Mouse (Mus musculus): ENCODE results near the gene Nefh. TPM values are rescaled to one million over a fixed set of nuclear protein-coding genes. Genes with fewer than 3 reads are reported as not detected.

The Nefh gene
- polyA plus RNA-seq, 1 experiment from 2014 or later: 0.75 TPM

- ATAC-seq: no peak
- no peaks in the 10 kb centered on the region for H3K27me3 ChIP-seq (replicated peaks; ENCODE audit: control insufficient read depth, insufficient read depth, low read length)
- WGBS: 70% methylated on average over 5 of the region's 5 CpGs
- no peak for DNase-seq (ENCODE audit: low spot score)
- no peak overlapping the region for H3K4me2 ChIP-seq (ENCODE audit: low read length)
- peaks cover 7% of the 10 kb centered on the region for H3K4me1 ChIP-seq (ENCODE audit: control insufficient read depth, insufficient read depth, low read length)
- no peaks in the 10 kb centered on the region for H3K9me3 ChIP-seq (replicated peaks; ENCODE audit: control insufficient read depth, low read length)
- peaks cover 53% of the 10 kb centered on the region for H3K36me3 ChIP-seq (ENCODE audit: control insufficient read depth, insufficient read depth, low read length)
- H3K9ac ChIP-seq (ENCODE audit: low read length): no peak overlapping the region
- H3K27ac ChIP-seq (ENCODE audit: low read depth, low read length): no peak overlapping the region
- no peak overlapping the region for H3K4me3 ChIP-seq (ENCODE audit: low read depth, low read length)
These were observed 47.4 kb downstream of the Nefh start for GRCm38 (mm10) chr11:4900437-4900836.

GRCm38 (mm10) chr11:4894848-4895816, 52.7 kb downstream of the Nefh start, which contains the start of gene Thoc5:
Thoc5 (plus strand) TSS chr11:4895320.
- Histone ChIP-seq H3K4me2 (ENCODE audit: low read length) (peak within 1 kb of the TSS; percentile 71), H3K9me3 (replicated peaks; ENCODE audit: control insufficient read depth, low read length) (no peaks in the 10 kb centered on the region), H3K9ac (ENCODE audit: low read length) (peak within 1 kb of the TSS; percentile 89), H3K27ac (ENCODE audit: low read depth, low read length) (peak within 1 kb of the TSS; percentile 65), H3K4me3 (ENCODE audit: low read depth, low read length) (peak within 1 kb of the TSS; percentile 80), H3K4me1 (ENCODE audit: control insufficient read depth, insufficient read depth, low read length) (peaks cover 7% of the 10 kb centered on the region), H3K36me3 (ENCODE audit: control insufficient read depth, insufficient read depth, low read length) (peaks cover 42% of the 10 kb centered on the region), H3K27me3 (replicated peaks; ENCODE audit: control insufficient read depth, insufficient read depth, low read length) (no peaks in the 10 kb centered on the region)
- WGBS: 4% methylated on average over 52 of the region's 52 CpGs
- DNase-seq (ENCODE audit: low spot score) (peak; percentile 91), ATAC-seq (peak; percentile 94)

Small RNAs within 50 kb of the gene (microRNA-seq; reads per million reads assigned to microRNA genes)
- 1.3 reads per million, percentile 3 among the genes with 10 or more reads in this experiment for gene Mir6918

Other genes starting within 250 kb of the Nefh start
- gene Uqcr10, start 243.7 kb downstream of the Nefh start, polyA plus RNA-seq (2014; fragmentation: Nextera tagmentation; extraction: Ambion mirVana): 538 and 693 TPM in 2 replicates
- gene Zmat5, start 243.4 kb downstream of the Nefh start, polyA plus RNA-seq (2014; fragmentation: Nextera tagmentation; extraction: Ambion mirVana): 77.3 and 92.4 TPM in 2 replicates
- 1.4 and 1.5 TPM in 2 replicates for gene Cabp7, start 201.3 kb downstream of the Nefh start, polyA plus RNA-seq (2014; fragmentation: Nextera tagmentation; extraction: Ambion mirVana)
- 44.9 and 56.2 TPM in 2 replicates for gene Nf2, start 98.5 kb downstream of the Nefh start, polyA plus RNA-seq (2014; fragmentation: Nextera tagmentation; extraction: Ambion mirVana)
- gene Nipsnap1, start 74.1 kb downstream of the Nefh start, polyA plus RNA-seq (2014; fragmentation: Nextera tagmentation; extraction: Ambion mirVana): 119 and 122 TPM in 2 replicates
- gene Thoc5, start 52.7 kb downstream of the Nefh start, polyA plus RNA-seq (2014; fragmentation: Nextera tagmentation; extraction: Ambion mirVana): 72.8 and 77.5 TPM in 2 replicates
- 58.4 and 75.5 TPM in 2 replicates for gene Ap1b1, start 38.8 kb upstream of the Nefh start, polyA plus RNA-seq (2014; fragmentation: Nextera tagmentation; extraction: Ambion mirVana)
- 0.25 and 0.53 TPM in 2 replicates for gene Rasl10a, start 110.1 kb upstream of the Nefh start, polyA plus RNA-seq (2014; fragmentation: Nextera tagmentation; extraction: Ambion mirVana)
- gene Gas2l1, start 117.3 kb upstream of the Nefh start, polyA plus RNA-seq (2014; fragmentation: Nextera tagmentation; extraction: Ambion mirVana): 14.4 and 20.4 TPM in 2 replicates
- gene Rhbdd3, start 150.9 kb upstream of the Nefh start, polyA plus RNA-seq (2014; fragmentation: Nextera tagmentation; extraction: Ambion mirVana): 28.9 and 31.8 TPM in 2 replicates
- gene Ewsr1, start 151.2 kb upstream of the Nefh start, polyA plus RNA-seq (2014; fragmentation: Nextera tagmentation; extraction: Ambion mirVana): 433 and 469 TPM in 2 replicates
- gene Emid1, start 204.2 kb upstream of the Nefh start, polyA plus RNA-seq (2014; fragmentation: Nextera tagmentation; extraction: Ambion mirVana): 13.0 and 15.1 TPM in 2 replicates

Data from forebrain, embryonic 14.5 days (tissue).